Mouse (Mus musculus) cerebellum, adult 2 months (tissue): ENCODE data around the gene Gnb5.

Source experiments
- CTCF ChIP-seq: fragments of 200-500 bp; IDR thresholded peaks from 2 replicates; pipeline ENCODE4 v1.5.1; 2011; ENCODE audit warnings: low read depth, mild to moderate bottlenecking, control low read depth, low read length, moderate library complexity, borderline replicate concordance; ENCODE audit not compliant: insufficient read depth
- POLR2A ChIP-seq: fragments of 200-500 bp; IDR thresholded peaks from 2 replicates; pipeline ENCODE4 v1.6.1; 2011; ENCODE audit warnings: low read length, control low read depth, borderline replicate concordance; ENCODE audit not compliant: insufficient read depth

DNA sequence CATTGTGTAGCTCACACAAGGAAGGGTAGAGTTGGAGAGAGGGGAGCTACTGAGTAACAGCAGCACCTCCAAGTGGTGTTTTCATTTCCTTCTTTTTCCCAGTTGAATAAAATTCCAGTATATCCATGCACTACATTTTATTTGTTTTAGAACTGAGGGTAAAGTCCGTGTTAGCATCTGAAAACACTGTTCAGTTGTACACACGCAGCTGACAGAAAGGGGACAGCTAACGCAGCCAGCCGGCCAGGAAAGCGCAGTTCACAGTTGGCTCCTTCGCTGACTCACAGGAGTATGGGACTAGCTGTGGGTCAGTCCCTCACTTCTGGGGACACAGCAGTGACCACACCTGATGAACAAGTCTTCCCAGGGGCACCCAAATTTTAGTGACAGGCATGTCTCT, 38.9 kb upstream of the Gnb5 start:
- TF ChIP-seq CTCF (no peak), POLR2A (no peak)
